Comparison of ENCODE assay signal across 20 mouse cellular contexts in genomic region chr1:68780032-68780431, GRCm38 (mm10).
DNase-seq lines count a peak whose midpoint lies in the region; ATAC-seq and TF ChIP-seq lines count a peak whose summit lies in the region.
"Had no signal": no experiment of that assay in that cellular context is flagged by ENCODE, and none has a peak within 500 bp of the region (broad histone marks: within the 10 kb centered on the region; RNA-seq: fewer than 3 reads in every experiment).

No protein-coding gene starts in this region.

- no peak for TF ChIP-seq CTCF in lung, postnatal 0 days (IDR thresholded peaks at IDR 0.05)

- H3K4me1 ChIP-seq in heart, embryonic 11.5 days (ENCODE audit: control insufficient read depth, insufficient read depth, low read length), result peaks cover 8% of the 10 kb centered on the region; the same call in 1 of the 2 replicates
- H3K4me1 ChIP-seq in kidney, embryonic 15.5 days, result no peaks in the 10 kb centered on the region
- H3K4me1 ChIP-seq in lung, postnatal 0 days (ENCODE audit: insufficient read depth, low read depth, low read length), result no peaks in the 10 kb centered on the region
- H3K4me1 ChIP-seq: hindbrain, embryonic 12.5 days had no signal

- H3K27ac ChIP-seq in heart, embryonic 11.5 days (ENCODE audit: low read depth, low read length), result peak overlapping the region; percentile 74
- H3K27ac ChIP-seq in kidney, embryonic 15.5 days, result peak overlapping the region; percentile 14; the same call in 1 of the 2 replicates
- no peak overlapping the region for H3K27ac ChIP-seq in lung, postnatal 0 days (ENCODE audit: low read length)
- H3K27ac ChIP-seq: forebrain, embryonic 10.5 days; hindbrain, embryonic 12.5 days; midbrain, embryonic 10.5 days; neural tube, embryonic 13.5 days had no signal

- H3K4me3 ChIP-seq in heart, embryonic 11.5 days (ENCODE audit: low read depth, low read length), result no peak overlapping the region
- H3K4me3 ChIP-seq in kidney, embryonic 15.5 days (replicated peaks), result no peak overlapping the region
- H3K4me3 ChIP-seq in lung, postnatal 0 days (ENCODE audit: low read depth, low read length), result no peak overlapping the region
- H3K4me3 ChIP-seq: forebrain, embryonic 10.5 days; hindbrain, embryonic 12.5 days; midbrain, embryonic 10.5 days; neural tube, embryonic 13.5 days had no signal

- no peak for ATAC-seq in heart, embryonic 11.5 days (replicated peaks; ENCODE audit: insufficient number of reproducible peaks, low FRiP score, low TSS enrichment)
- no peak for ATAC-seq in kidney, embryonic 15.5 days (replicated peaks; ENCODE audit: low FRiP score)
- ATAC-seq in lung, postnatal 0 days, result peak; percentile 75
- ATAC-seq in CD4-positive, CD25-positive, alpha-beta regulatory T cell, adult 4 months, result no peak
- ATAC-seq: inflammation-experienced regulatory T-cells, adult 6 months; liver, postnatal 0 days had no signal

- H3K36me3 ChIP-seq in heart, embryonic 11.5 days (ENCODE audit: control insufficient read depth, insufficient read depth, low read length), result no peaks in the 10 kb centered on the region
- H3K36me3 ChIP-seq in kidney, embryonic 15.5 days, result no peaks in the 10 kb centered on the region
- no peaks in the 10 kb centered on the region for H3K36me3 ChIP-seq in lung, postnatal 0 days (ENCODE audit: insufficient read depth, low read length)
- H3K36me3 ChIP-seq: forebrain, embryonic 10.5 days; hindbrain, embryonic 12.5 days; midbrain, embryonic 10.5 days; neural tube, embryonic 13.5 days had no signal

- DNase-seq in heart, adult 18-20 months, result no peak
- no peak for DNase-seq in kidney, postnatal 36 days
- DNase-seq in lung, postnatal 0 days (ENCODE audit: low spot score), result peak; percentile 30
- no peak for DNase-seq in lung, postnatal 4 days
- DNase-seq in gastrocnemius, adult 8-10 months (ENCODE audit: low spot score in 2 of 2), result no peak
- DNase-seq: adrenal gland, adult 2 months; cerebellum, postnatal 10 days; gastrocnemius, postnatal 36 days; kidney, postnatal 25 days; liver, postnatal 0 days; spleen, adult 18-20 months; thymus, adult 18-20 months had no signal

- H3K4me2 ChIP-seq in heart, embryonic 11.5 days, result peak overlapping the region; percentile 55
- H3K4me2 ChIP-seq in kidney, embryonic 15.5 days, result no peak overlapping the region
- no peak overlapping the region for H3K4me2 ChIP-seq in lung, postnatal 0 days (replicated peaks; ENCODE audit: low read depth, low read length)
- H3K4me2 ChIP-seq: hindbrain, embryonic 12.5 days; neural tube, embryonic 13.5 days had no signal

- no peaks in the 10 kb centered on the region for H3K9me3 ChIP-seq in heart, embryonic 11.5 days (replicated peaks; ENCODE audit: control insufficient read depth, low read length)
- no peaks in the 10 kb centered on the region for H3K9me3 ChIP-seq in kidney, embryonic 15.5 days (replicated peaks)
- H3K9me3 ChIP-seq in lung, postnatal 0 days (ENCODE audit: low read length), result no peaks in the 10 kb centered on the region
- H3K9me3 ChIP-seq: forebrain, embryonic 10.5 days; hindbrain, embryonic 12.5 days; midbrain, embryonic 10.5 days; neural tube, embryonic 13.5 days had no signal

- 59% methylated on average over 1 of the region's 1 CpGs for WGBS in heart, embryonic 11.5 days (ENCODE audit: insufficient replicate concordance)
- 87% methylated on average over 1 of the region's 1 CpGs for WGBS in kidney, embryonic 15.5 days
- WGBS in lung, postnatal 0 days, result 79% methylated on average over 1 of the region's 1 CpGs

- TF ChIP-seq EP300 in lung, postnatal 0 days (IDR thresholded peaks at IDR 0.05), result no peak

- H3K27me3 ChIP-seq in heart, embryonic 11.5 days (ENCODE audit: control insufficient read depth, insufficient read depth, low read length), result no peaks in the 10 kb centered on the region
- no peaks in the 10 kb centered on the region for H3K27me3 ChIP-seq in kidney, embryonic 15.5 days
- H3K27me3 ChIP-seq in lung, postnatal 0 days (replicated peaks; ENCODE audit: insufficient read depth, low read length), result no peaks in the 10 kb centered on the region
- H3K27me3 ChIP-seq: hindbrain, embryonic 12.5 days; neural tube, embryonic 13.5 days had no signal

- no peak overlapping the region for H3K9ac ChIP-seq in heart, embryonic 11.5 days (ENCODE audit: low read depth, low read length)
- H3K9ac ChIP-seq in kidney, embryonic 15.5 days, result no peak overlapping the region
- no peak overlapping the region for H3K9ac ChIP-seq in lung, postnatal 0 days (replicated peaks; ENCODE audit: low read depth)
- H3K9ac ChIP-seq: hindbrain, embryonic 12.5 days; liver, postnatal 0 days; neural tube, embryonic 13.5 days had no signal
